Mouse (Mus musculus): Measurements from ENCODE around the gene Pdzd8.
A peak's percentile ranks its signal among the peaks of the same experiment; 100 is the strongest.

The Pdzd8 gene

GRCm38 (mm10) chr19:59356388-59356787, 10.8 kb upstream of the Pdzd8 start:
- DNase-seq (ENCODE audit: low spot score in 2 of 2) = no peak

- no peak for DNase-seq (ENCODE audit: low spot score in 2 of 2)
Observed at GRCm38 (mm10) chr19:59354906-59355305, 9.3 kb upstream of the Pdzd8 start.

GRCm38 (mm10) chr19:59352760-59353159, 7.2 kb upstream of the Pdzd8 start:
- DNase-seq (ENCODE audit: low spot score in 2 of 2) = no peak

GRCm38 (mm10) chr19:59351151-59351889, 5.7 kb upstream of the Pdzd8 start:
- DNase-seq (ENCODE audit: low spot score in 2 of 2) = no peak

- DNase-seq (ENCODE audit: low spot score in 2 of 2) = no peak
Observed at GRCm38 (mm10) chr19:59350273-59350903, 4.8 kb upstream of the Pdzd8 start.

GRCm38 (mm10) chr19:59349329-59349960, 3.9 kb upstream of the Pdzd8 start:
- DNase-seq (ENCODE audit: low spot score in 2 of 2) = no peak

- DNase-seq (ENCODE audit: low spot score in 2 of 2) = no peak
Observed at GRCm38 (mm10) chr19:59346325-59346724, 745 bp upstream of the Pdzd8 start.

- peak in 1 of 2 experiments; percentile 66 for DNase-seq (ENCODE audit: low spot score in 2 of 2)
Observed at GRCm38 (mm10) chr19:59345081-59345657, 411 bp downstream of the Pdzd8 start.

GRCm38 (mm10) chr19:59344304-59344711, 1.3 kb downstream of the Pdzd8 start:
- peak; percentile 36 to 48 for DNase-seq (ENCODE audit: low spot score in 2 of 2)

GRCm38 (mm10) chr19:59342964-59343363, 2.6 kb downstream of the Pdzd8 start:
- no peak for DNase-seq (ENCODE audit: low spot score in 2 of 2)

- DNase-seq (ENCODE audit: low spot score in 2 of 2) = no peak
Observed at GRCm38 (mm10) chr19:59339908-59340307, 5.7 kb downstream of the Pdzd8 start.

GRCm38 (mm10) chr19:59337872-59338681, 7.5 kb downstream of the Pdzd8 start:
- no peak for DNase-seq (ENCODE audit: low spot score in 2 of 2)

GRCm38 (mm10) chr19:59336655-59337054, 8.9 kb downstream of the Pdzd8 start:
- DNase-seq (ENCODE audit: low spot score in 2 of 2) = no peak

- no peak for DNase-seq (ENCODE audit: low spot score in 2 of 2)
Observed at GRCm38 (mm10) chr19:59330816-59331225, 14.8 kb downstream of the Pdzd8 start.

- no peak for DNase-seq (ENCODE audit: low spot score in 2 of 2)
Observed at GRCm38 (mm10) chr19:59321990-59322389, 23.6 kb downstream of the Pdzd8 start, which contains the start of gene Rps12-ps3. TSS of gene Rps12-ps3 (plus strand) at chr19:59322290.

GRCm38 (mm10) chr19:59316571-59316970, 29.0 kb downstream of the Pdzd8 start:
- DNase-seq (ENCODE audit: low spot score in 2 of 2) = peak; percentile 42 to 61

GRCm38 (mm10) chr19:59315308-59315707, 30.3 kb downstream of the Pdzd8 start:
- no peak for DNase-seq (ENCODE audit: low spot score in 2 of 2)

GRCm38 (mm10) chr19:59292183-59292839, 53.3 kb downstream of the Pdzd8 start:
- DNase-seq (ENCODE audit: low spot score in 2 of 2) = peak in 1 of 2 experiments; percentile 28

GRCm38 (mm10) chr19:59289811-59290210, 55.8 kb downstream of the Pdzd8 start:
- no peak for DNase-seq (ENCODE audit: low spot score in 2 of 2)

GRCm38 (mm10) chr19:59289042-59289441, 56.5 kb downstream of the Pdzd8 start:
- no peak for DNase-seq (ENCODE audit: low spot score in 2 of 2)

- no peak for DNase-seq (ENCODE audit: low spot score in 2 of 2)
Observed at GRCm38 (mm10) chr19:59282001-59282400, 63.6 kb downstream of the Pdzd8 start.
